Mouse (Mus musculus) cerebellum, adult 11-12 months (tissue): ENCODE results near the gene Tnf.

Source experiments
- DNase-seq: peaks from one replicate; pipeline ENCODE4 v3.0.0; 2022

Tnf gene

GRCm38 (mm10) chr17:35201787-35202186 is at the start of gene Tnf:
Gene Tnf (minus strand): TSS chr17:35202007.
- DNase-seq = no peak

- peak; percentile 40 for DNase-seq
Measured at GRCm38 (mm10) chr17:35251162-35251719, 49.4 kb upstream of the Tnf start.

- peak; percentile 12 for DNase-seq
Measured at GRCm38 (mm10) chr17:35250348-35251120, 48.7 kb upstream of the Tnf start.

- peak; percentile 12 for DNase-seq
Measured at GRCm38 (mm10) chr17:35249451-35250197, 47.8 kb upstream of the Tnf start.

GRCm38 (mm10) chr17:35248986-35249385 is 47.2 kb upstream of the Tnf start:
- peak; percentile 13 for DNase-seq

GRCm38 (mm10) chr17:35247144-35247543 is 45.3 kb upstream of the Tnf start:
- peak; percentile 13 for DNase-seq

GRCm38 (mm10) chr17:35245731-35246623 is 44.2 kb upstream of the Tnf start:
- DNase-seq = peak; percentile 22

- DNase-seq = peak; percentile 15
Measured at GRCm38 (mm10) chr17:35244999-35245398, 43.2 kb upstream of the Tnf start.

GRCm38 (mm10) chr17:35243086-35243485 is 41.3 kb upstream of the Tnf start:
- DNase-seq = peak; percentile 72

- peak; percentile 65 for DNase-seq
Measured at GRCm38 (mm10) chr17:35242015-35242941, 40.5 kb upstream of the Tnf start.

GRCm38 (mm10) chr17:35241305-35242014 is 39.7 kb upstream of the Tnf start, which contains the start of gene Ddx39b:
Gene Ddx39b (plus strand): TSS chr17:35241746.
- DNase-seq = peak; percentile 97

GRCm38 (mm10) chr17:35240384-35241304 is 38.8 kb upstream of the Tnf start:
- DNase-seq = peak; percentile 68

- DNase-seq = peak; percentile 57
Measured at GRCm38 (mm10) chr17:35239700-35240099, 37.9 kb upstream of the Tnf start.

GRCm38 (mm10) chr17:35237504-35237903 is 35.7 kb upstream of the Tnf start:
- DNase-seq = peak; percentile 64

GRCm38 (mm10) chr17:35236996-35237395 is 35.2 kb upstream of the Tnf start:
- peak; percentile 71 for DNase-seq

GRCm38 (mm10) chr17:35236390-35236746 is 34.6 kb upstream of the Tnf start:
- peak; percentile 97 for DNase-seq

GRCm38 (mm10) chr17:35235614-35236389 is 34.0 kb upstream of the Tnf start, which contains the start of gene Nfkbil1:
Gene Nfkbil1 (minus strand): TSS chr17:35235792.
- peak; percentile 92 for DNase-seq

GRCm38 (mm10) chr17:35234903-35235302 is 33.1 kb upstream of the Tnf start:
- DNase-seq = peak; percentile 68

- peak; percentile 37 for DNase-seq
Measured at GRCm38 (mm10) chr17:35234090-35234489, 32.3 kb upstream of the Tnf start.
